Mouse (Mus musculus) heart, embryonic 11.5 days (tissue): ENCODE measurements around the gene Snx21. TPM values are rescaled to one million over a fixed set of nuclear protein-coding genes. Genes with fewer than 3 reads are reported as not detected.
A peak's percentile ranks its signal among the peaks of the same experiment; 100 is the strongest.

ENCODE experiments used
- ATAC-seq: fragments of 200-750 bp; cut with Nextera tagmentation; replicated peaks from 2 replicates; pipeline ENCODE4 v1.8.0; 2017; ENCODE audit warnings: moderate library complexity; ENCODE audit not compliant: insufficient number of reproducible peaks, low FRiP score, low TSS enrichment
- H3K27ac ChIP-seq: fragments of 300-500 bp; sonication (generic); 2 replicates; pipeline ENCODE4 v1.5.1; 2014; ENCODE audit warnings: mild to moderate bottlenecking, low read depth, low read length
- H3K27me3 ChIP-seq: fragments of 300-500 bp; sonication (generic); 2 replicates; pipeline ENCODE4 v1.6.1; 2014; ENCODE audit warnings: mild to moderate bottlenecking, low read length, mixed read lengths; ENCODE audit not compliant: control insufficient read depth, insufficient read depth
- H3K36me3 ChIP-seq: fragments of 300-500 bp; sonication (generic); 2 replicates; pipeline ENCODE4 v1.6.1; 2014; ENCODE audit warnings: mild to moderate bottlenecking, low read length, moderate library complexity, mixed read lengths; ENCODE audit not compliant: control insufficient read depth, insufficient read depth
- H3K4me1 ChIP-seq: fragments of 300-500 bp; sonication (generic); 2 replicates; pipeline ENCODE4 v1.6.1; 2014; ENCODE audit warnings: low read length; ENCODE audit not compliant: control insufficient read depth, insufficient read depth
- H3K4me2 ChIP-seq: fragments of 300-500 bp; sonication (generic); 2 replicates; pipeline ENCODE4 v1.6.1; 2014; ENCODE audit warnings: mild to moderate bottlenecking, moderate library complexity
- H3K4me3 ChIP-seq: fragments of 300-500 bp; sonication (generic); 2 replicates; pipeline ENCODE4 v1.5.1; 2014; ENCODE audit warnings: low read depth, low read length
- H3K9ac ChIP-seq: fragments of 300-500 bp; sonication (generic); 2 replicates; pipeline ENCODE4 v1.6.1; 2014; ENCODE audit warnings: mild to moderate bottlenecking, low read depth, low read length, moderate library complexity
- H3K9me3 ChIP-seq: fragments of 300-500 bp; sonication (generic); replicated peaks from 2 replicates; pipeline ENCODE4 v1.6.1; 2016; ENCODE audit warnings: low read length; ENCODE audit not compliant: control insufficient read depth
- WGBS: fragments of 180-500 bp; shearing (Covaris S2); extraction: QIAGEN DNeasy Blood & Tissue Kit; methylation state at CpG from one replicate; pipeline ENCODE4 v1.1.7; 2014; ENCODE audit not compliant: insufficient replicate concordance; 5-methylcytosine and 5-hydroxymethylcytosine counted together
- polyA plus RNA-seq: library from polyadenylated mRNA; unstranded; fragments of >200 nt; fragmentation: Nextera tagmentation; extraction: Ambion mirVana; gene quantifications from 2 replicates; pipeline ENCODE4 v1.2.1, GENCODE M21; 2014

Gene Snx21
- polyA plus RNA-seq, 1 experiment from 2014 or later: 27.2 TPM

GRCm38 (mm10) chr2:164765841-164766240 is 19.8 kb upstream of the Snx21 start:
- no peaks in the 10 kb centered on the region for H3K27me3 ChIP-seq
- no peak for ATAC-seq
- no peaks in the 10 kb centered on the region for H3K9me3 ChIP-seq
- peaks cover 38% of the 10 kb centered on the region for H3K36me3 ChIP-seq
- H3K9ac ChIP-seq: no peak overlapping the region
- H3K4me3 ChIP-seq: no peak overlapping the region
- no peak overlapping the region for H3K27ac ChIP-seq
- peaks cover 7% of the 10 kb centered on the region; the same call in 1 of the 2 replicates for H3K4me1 ChIP-seq
- WGBS: 70% methylated on average over 3 of the region's 3 CpGs
- H3K4me2 ChIP-seq: no peak overlapping the region

DNA sequence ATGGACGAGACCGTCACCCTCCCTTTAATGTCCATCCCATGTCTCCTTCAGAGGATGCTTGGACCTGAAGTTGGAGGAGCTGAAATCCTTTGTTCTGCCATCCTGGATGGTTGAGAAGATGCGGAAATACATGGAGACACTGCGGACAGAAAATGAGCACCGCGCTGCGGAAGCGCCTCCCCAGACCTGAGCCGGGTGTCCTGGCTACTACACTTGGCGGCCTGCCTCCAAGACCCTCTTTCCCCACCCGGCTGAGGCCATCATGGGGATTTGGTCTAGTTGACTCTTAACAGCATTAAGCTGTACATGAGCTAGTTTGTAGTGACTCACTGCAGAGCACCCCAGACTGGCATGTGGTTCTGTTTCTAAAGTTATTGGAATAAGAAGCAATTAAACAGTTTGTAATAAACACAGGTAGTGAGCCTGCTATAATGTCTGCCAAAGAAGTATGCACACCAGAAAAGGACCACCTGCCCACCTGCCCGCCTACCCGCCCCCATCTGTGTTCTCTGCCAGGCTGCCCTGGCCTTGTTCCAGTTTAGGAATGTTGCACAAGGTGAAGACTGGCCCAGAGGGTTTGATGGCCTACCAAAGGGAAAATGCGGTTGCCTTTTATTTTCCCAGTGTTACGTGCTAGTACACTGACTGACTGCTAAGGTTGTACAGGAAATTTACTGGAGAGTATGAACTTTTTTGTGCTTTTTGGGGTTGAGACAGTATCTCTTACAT is 17.6 kb upstream of the Snx21 start:
- Histone ChIP-seq H3K27me3 (no peaks in the 10 kb centered on the region), H3K4me3 (no peak overlapping the region), H3K27ac (peak overlapping the region; percentile 24; the same call in 1 of the 2 replicates), H3K4me1 (peaks cover 20% of the 10 kb centered on the region), H3K9me3 (no peaks in the 10 kb centered on the region), H3K9ac (no peak overlapping the region), H3K4me2 (no peak overlapping the region), H3K36me3 (peaks cover 35% of the 10 kb centered on the region)
- 93% methylated on average over 15 of the region's 15 CpGs for WGBS
- ATAC-seq: no peak

GRCm38 (mm10) chr2:164769258-164770037 is 16.2 kb upstream of the Snx21 start, which contains the start of gene Ube2c:
Gene Ube2c, plus strand, starts transcription at chr2:164769898.
- H3K4me3 ChIP-seq: peak within 1 kb of the TSS; percentile 75
- H3K9me3 ChIP-seq: no peaks in the 10 kb centered on the region
- H3K27ac ChIP-seq: peak within 1 kb of the TSS; percentile 77
- peaks cover 20% of the 10 kb centered on the region for H3K4me1 ChIP-seq
- H3K36me3 ChIP-seq: peaks cover 29% of the 10 kb centered on the region
- peak; percentile 99 for ATAC-seq
- WGBS: under 1% methylated on average over 52 of the region's 53 CpGs
- H3K9ac ChIP-seq: peak within 1 kb of the TSS; percentile 86
- no peaks in the 10 kb centered on the region for H3K27me3 ChIP-seq
- H3K4me2 ChIP-seq: peak within 1 kb of the TSS; percentile 78

DNA sequence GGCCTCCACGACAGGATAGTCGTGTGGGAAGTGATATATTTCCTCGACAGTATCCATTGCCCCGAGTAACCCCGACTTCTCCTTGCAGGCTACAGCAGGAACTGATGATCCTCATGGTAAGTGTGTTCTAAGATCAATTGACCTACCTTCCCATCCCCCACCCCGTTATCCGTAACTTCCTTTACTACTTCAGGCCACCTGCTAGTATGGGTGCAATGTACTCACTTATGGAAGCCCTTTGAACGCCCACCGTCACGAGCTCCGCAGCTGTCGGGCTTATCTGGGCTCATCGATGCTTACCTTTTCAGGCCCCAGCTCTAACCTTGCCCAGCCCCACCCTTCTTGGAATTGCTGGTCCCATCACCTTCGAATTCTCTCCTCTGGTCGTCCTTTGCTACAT is 15.3 kb upstream of the Snx21 start:
- peaks cover 29% of the 10 kb centered on the region for H3K36me3 ChIP-seq
- no peaks in the 10 kb centered on the region for H3K9me3 ChIP-seq
- H3K4me2 ChIP-seq: peak overlapping the region; percentile 78

GRCm38 (mm10) chr2:164771123-164771522 is 14.5 kb upstream of the Snx21 start:
- H3K27ac ChIP-seq: peak overlapping the region; percentile 50; the same call in 1 of the 2 replicates
- no peaks in the 10 kb centered on the region for H3K27me3 ChIP-seq
- ATAC-seq: no peak
- peak overlapping the region; percentile 78 for H3K4me2 ChIP-seq
- H3K36me3 ChIP-seq: peaks cover 25% of the 10 kb centered on the region
- 68% methylated on average over 8 of the region's 8 CpGs for WGBS
- H3K4me3 ChIP-seq: peak overlapping the region; percentile 75
- peaks cover 20% of the 10 kb centered on the region for H3K4me1 ChIP-seq
- H3K9ac ChIP-seq: peak overlapping the region; percentile 86
- no peaks in the 10 kb centered on the region for H3K9me3 ChIP-seq

More for the DNA sequence above, 15.3 kb upstream of the Snx21 start:
- peak overlapping the region; percentile 86 for H3K9ac ChIP-seq
- peak overlapping the region; percentile 76 for H3K27ac ChIP-seq
- 4% methylated on average over 15 of the region's 15 CpGs for WGBS
- H3K4me3 ChIP-seq: peak overlapping the region; percentile 75
- H3K4me1 ChIP-seq: peaks cover 20% of the 10 kb centered on the region
- no peak for ATAC-seq
- H3K27me3 ChIP-seq: no peaks in the 10 kb centered on the region

- WGBS: 73% methylated on average over 14 of the region's 14 CpGs
- ATAC-seq: no peak
- Histone ChIP-seq H3K4me1 (peaks cover 20% of the 10 kb centered on the region), H3K27ac (0 out of 2 replicates have a peak overlapping the region, but pooled peaks have one; percentile 17), H3K36me3 (peaks cover 13% of the 10 kb centered on the region), H3K27me3 (peaks cover 7% of the 10 kb centered on the region), H3K9ac (no peak overlapping the region), H3K9me3 (no peaks in the 10 kb centered on the region), H3K4me3 (no peak overlapping the region), H3K4me2 (no peak overlapping the region)
These were observed 12.2 kb upstream of the Snx21 start for GRCm38 (mm10) chr2:164773229-164773988.

DNA sequence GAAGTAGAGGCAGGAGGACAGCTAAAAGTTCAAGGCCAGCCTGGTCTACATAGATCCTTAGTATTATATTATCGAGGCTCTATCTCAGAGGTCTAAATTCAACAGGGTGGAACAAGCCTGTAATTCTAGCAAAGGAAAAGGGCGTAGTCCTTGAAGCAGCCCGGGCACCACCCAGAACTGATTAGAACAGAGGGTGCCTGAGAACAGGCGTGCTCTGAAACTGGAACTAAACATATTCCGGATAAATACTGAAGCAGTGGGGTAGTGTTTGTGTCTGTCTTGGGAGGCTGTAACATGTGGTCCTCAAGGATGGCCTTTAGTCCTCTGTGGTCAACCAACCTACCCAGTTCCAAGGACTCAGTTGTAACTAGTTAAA is 11.6 kb upstream of the Snx21 start:
- 69% methylated on average over 5 of the region's 5 CpGs for WGBS
- Histone ChIP-seq H3K36me3 (peaks cover 13% of the 10 kb centered on the region), H3K27ac (no peak overlapping the region), H3K4me2 (no peak overlapping the region), H3K9ac (no peak overlapping the region), H3K4me1 (peaks cover 20% of the 10 kb centered on the region), H3K4me3 (no peak overlapping the region), H3K9me3 (no peaks in the 10 kb centered on the region), H3K27me3 (peaks cover 7% of the 10 kb centered on the region)
- no peak for ATAC-seq

GRCm38 (mm10) chr2:164776130-164776529 is 9.5 kb upstream of the Snx21 start:
- Histone ChIP-seq H3K9ac (no peak overlapping the region), H3K9me3 (no peaks in the 10 kb centered on the region), H3K4me1 (peaks cover 10% of the 10 kb centered on the region), H3K4me2 (no peak overlapping the region), H3K27ac (no peak overlapping the region), H3K36me3 (peaks cover 13% of the 10 kb centered on the region), H3K4me3 (no peak overlapping the region), H3K27me3 (peaks cover 7% of the 10 kb centered on the region)
- no peak for ATAC-seq
- WGBS: 80% methylated on average over 6 of the region's 6 CpGs
